Mouse (Mus musculus): ENCODE measurements around the gene Dusp5. TPM values are rescaled to one million over a fixed set of nuclear protein-coding genes. Genes with fewer than 3 reads are reported as not detected.
"Not testable (repeated sequence)": the region's sequence is repeated elsewhere in the genome, so short reads cannot be mapped to it uniquely, and the experiment has no call there.

The Dusp5 gene
- polyA plus RNA-seq, 1 experiment from 2014 or later, result 1.7 TPM

- H3K27me3 ChIP-seq; H3K4me2 ChIP-seq (replicated peaks); H3K4me3 ChIP-seq; H3K4me1 ChIP-seq; H3K27ac ChIP-seq (replicated peaks); H3K9ac ChIP-seq (replicated peaks); H3K36me3 ChIP-seq; ATAC-seq (ENCODE audit: low FRiP score, low read depth): not testable (repeated sequence)
- 97% methylated on average over 3 of the region's 3 CpGs for WGBS
- peaks cover 21% of the 10 kb centered on the region for H3K9me3 ChIP-seq
Observed at GRCm38 (mm10) chr19:53587686-53588085, 58.8 kb downstream of the Dusp5 start.

GRCm38 (mm10) chr19:53588968-53589367 lies 60.1 kb downstream of the Dusp5 start, which contains the start of gene Nutf2-ps1:
Gene Nutf2-ps1 (minus strand): TSS chr19:53589068.
- not testable (repeated sequence) for ATAC-seq (ENCODE audit: low FRiP score, low read depth); H3K4me1 ChIP-seq; H3K4me3 ChIP-seq; H3K36me3 ChIP-seq; H3K27me3 ChIP-seq; H3K4me2 ChIP-seq (replicated peaks); H3K27ac ChIP-seq (replicated peaks); H3K9ac ChIP-seq (replicated peaks)
- H3K9me3 ChIP-seq, result peaks cover 19% of the 10 kb centered on the region
- 98% methylated on average over 7 of the region's 7 CpGs for WGBS

Other genes starting within 250 kb of the Dusp5 start
- gene Mxi1, start 218.6 kb upstream of the Dusp5 start, polyA plus RNA-seq (2016; fragmentation: Nextera tagmentation; extraction: Ambion mirVana), result 71.3 and 77.8 TPM in 2 replicates
- not detected in 2 replicates for gene Gm10197, start 157.3 kb upstream of the Dusp5 start, polyA plus RNA-seq (2016; fragmentation: Nextera tagmentation; extraction: Ambion mirVana)
- gene Smndc1, start 138.5 kb upstream of the Dusp5 start, polyA plus RNA-seq (2016; fragmentation: Nextera tagmentation; extraction: Ambion mirVana), result 44.5 and 45.7 TPM in 2 replicates
- 407 and 436 TPM in 2 replicates for gene Nutf2-ps1, start 60.0 kb downstream of the Dusp5 start, polyA plus RNA-seq (2016; fragmentation: Nextera tagmentation; extraction: Ambion mirVana)
- 80.7 and 85.6 TPM in 2 replicates for gene Smc3, start 71.3 kb downstream of the Dusp5 start, polyA plus RNA-seq (2016; fragmentation: Nextera tagmentation; extraction: Ambion mirVana)
- 1.3 and 1.9 TPM in 2 replicates for gene Rbm20, start 148.2 kb downstream of the Dusp5 start, polyA plus RNA-seq (2016; fragmentation: Nextera tagmentation; extraction: Ambion mirVana)

Data from midbrain, embryonic 12.5 days (tissue).